Mouse (Mus musculus) common myeloid progenitor, adult 5-6 weeks (primary cell): ENCODE measurements around the gene Ugt1a5. TPM values are rescaled to one million over a fixed set of nuclear protein-coding genes. Genes with fewer than 3 reads are reported as not detected.
"Not testable (repeated sequence)": the region's sequence is repeated elsewhere in the genome, so short reads cannot be mapped to it uniquely, and the experiment has no call there.

Experiments used
- ATAC-seq: replicated peaks from 2 replicates; pipeline ENCODE4 v1.8.0; 2016; ENCODE audit warnings: low read depth, mild to moderate bottlenecking, moderate TSS enrichment, inconsistent platforms; ENCODE audit not compliant: poor library complexity, severe bottlenecking
- total RNA-seq: library from RNA; stranded (forward); fragments of 200-1000, 187-1606 nt; gene quantifications from 2 replicates; pipeline ENCODE4 v1.2.3, GENCODE M21; 2017

The Ugt1a5 gene
- total RNA-seq, 1 experiment from 2014 or later, result 0.41 TPM

GRCm38 (mm10) chr1:88220336-88220735, 54.5 kb downstream of the Ugt1a5 start:
- no peak for ATAC-seq

GRCm38 (mm10) chr1:88222216-88222615, 56.4 kb downstream of the Ugt1a5 start:
- no peak for ATAC-seq

- not testable (repeated sequence) for ATAC-seq
Observed at GRCm38 (mm10) chr1:88223011-88223515, 57.3 kb downstream of the Ugt1a5 start.

GRCm38 (mm10) chr1:88223591-88223990, 57.8 kb downstream of the Ugt1a5 start:
- ATAC-seq, result no peak

GRCm38 (mm10) chr1:88224029-88224776, 58.4 kb downstream of the Ugt1a5 start:
- ATAC-seq, result no peak

GRCm38 (mm10) chr1:88225301-88225700, 59.5 kb downstream of the Ugt1a5 start:
- ATAC-seq, result not testable (repeated sequence)

- ATAC-seq, result no peak
Observed at GRCm38 (mm10) chr1:88225741-88226140, 59.9 kb downstream of the Ugt1a5 start.

- peak; percentile 57 for ATAC-seq
Observed at GRCm38 (mm10) chr1:88226670-88227379, 61.0 kb downstream of the Ugt1a5 start, which contains the start of gene Mroh2a. Gene Mroh2a (plus strand): TSS chr1:88226986.

GRCm38 (mm10) chr1:88227482-88227881, 61.7 kb downstream of the Ugt1a5 start:
- ATAC-seq, result no peak; the same call in 1 of the 2 replicates

GRCm38 (mm10) chr1:88228121-88228520, 62.3 kb downstream of the Ugt1a5 start:
- no peak for ATAC-seq

GRCm38 (mm10) chr1:88229566-88229965, 63.8 kb downstream of the Ugt1a5 start:
- ATAC-seq, result no peak

GRCm38 (mm10) chr1:88229986-88230385, 64.2 kb downstream of the Ugt1a5 start:
- ATAC-seq, result no peak

GRCm38 (mm10) chr1:88230421-88230820, 64.6 kb downstream of the Ugt1a5 start:
- ATAC-seq, result no peak

GRCm38 (mm10) chr1:88230981-88231802, 65.4 kb downstream of the Ugt1a5 start:
- ATAC-seq, result no peak

GRCm38 (mm10) chr1:88231803-88232499, 66.1 kb downstream of the Ugt1a5 start:
- ATAC-seq, result no peak

- ATAC-seq, result no peak
Observed at GRCm38 (mm10) chr1:88232664-88233380, 67.0 kb downstream of the Ugt1a5 start.

GRCm38 (mm10) chr1:88233421-88234247, 67.8 kb downstream of the Ugt1a5 start:
- no peak for ATAC-seq

- ATAC-seq, result no peak
Observed at GRCm38 (mm10) chr1:88234248-88234610, 68.4 kb downstream of the Ugt1a5 start.
